Mouse (Mus musculus): ENCODE data around the gene Plekha4.

GRCm38 (mm10) chr7:45491264-45491663, 34.9 kb upstream of the Plekha4 start:
- TF ChIP-seq CTCF (IDR thresholded peaks at IDR 0.05; ENCODE audit: borderline replicate concordance, control insufficient read depth, extremely low read depth, insufficient read depth, low read length, poor library complexity) = no peak
- TF ChIP-seq POLR2A (IDR thresholded peaks at IDR 0.05; ENCODE audit: control insufficient read depth, extremely low read depth, insufficient read depth, low read length, poor library complexity) = no peak
